Mouse (Mus musculus): ENCODE results near the gene 9130409I23Rik. TPM values are rescaled to one million over a fixed set of nuclear protein-coding genes. Genes with fewer than 3 reads are reported as not detected.

The 9130409I23Rik gene
- polyA plus RNA-seq, 1 experiment from 2014 or later = not detected

Other genes with a start within 250 kb of the 9130409I23Rik start
- gene H3f3a, start 237.3 kb upstream of the 9130409I23Rik start, polyA plus RNA-seq (2016; fragmentation: Nextera tagmentation; extraction: Ambion mirVana) = 3,369 and 3,552 TPM in 2 replicates
- 36.3 and 36.7 TPM in 2 replicates for gene Sde2, start 200.1 kb upstream of the 9130409I23Rik start, polyA plus RNA-seq (2016; fragmentation: Nextera tagmentation; extraction: Ambion mirVana)
- not detected in 2 replicates for gene Lefty2, start 158.1 kb upstream of the 9130409I23Rik start, polyA plus RNA-seq (2016; fragmentation: Nextera tagmentation; extraction: Ambion mirVana)
- gene Pycr2, start 146.9 kb upstream of the 9130409I23Rik start, polyA plus RNA-seq (2016; fragmentation: Nextera tagmentation; extraction: Ambion mirVana) = 94.0 and 98.4 TPM in 2 replicates
- 0.56 and 1.6 TPM in 2 replicates for gene Lefty1, start 116.2 kb upstream of the 9130409I23Rik start, polyA plus RNA-seq (2016; fragmentation: Nextera tagmentation; extraction: Ambion mirVana)
- 2.9 TPM in 2 replicates for gene Tmem63a, start 108.9 kb upstream of the 9130409I23Rik start, polyA plus RNA-seq (2016; fragmentation: Nextera tagmentation; extraction: Ambion mirVana)
- gene Ephx1, start 30.3 kb upstream of the 9130409I23Rik start, polyA plus RNA-seq (2016; fragmentation: Nextera tagmentation; extraction: Ambion mirVana) = 0.94 and 1.1 TPM in 2 replicates
- gene Nvl, start 93.0 kb downstream of the 9130409I23Rik start, polyA plus RNA-seq (2016; fragmentation: Nextera tagmentation; extraction: Ambion mirVana) = 43.3 and 46.9 TPM in 2 replicates
- gene Cnih4, start 93.5 kb downstream of the 9130409I23Rik start, polyA plus RNA-seq (2016; fragmentation: Nextera tagmentation; extraction: Ambion mirVana) = 78.7 and 85.2 TPM in 2 replicates
- gene Wdr26, start 160.8 kb downstream of the 9130409I23Rik start, polyA plus RNA-seq (2016; fragmentation: Nextera tagmentation; extraction: Ambion mirVana) = 41.6 and 53.4 TPM in 2 replicates

Measured in midbrain, embryonic 12.5 days (tissue).